Mouse (Mus musculus) heart, postnatal 4 days (tissue): ENCODE results near the gene Birc6. TPM values are rescaled to one million over a fixed set of nuclear protein-coding genes. Genes with fewer than 3 reads are reported as not detected.

Experiments used
- DNase-seq: peaks from one replicate; pipeline ENCODE4 v3.0.0; 2021
- total RNA-seq, 2 experiments: library from RNA; stranded (reverse); gene quantifications; 2 replicates each; pipeline ENCODE4 v1.2.3; 2021

Birc6 gene
- total RNA-seq = 100 to 1,000 TPM; 110 to 119 TPM

GRCm38 (mm10) chr17:74527729-74528607, at the start of gene Birc6:
Gene Birc6, plus strand, starts transcription at chr17:74528295.
- DNase-seq = peak; percentile 100

GRCm38 (mm10) chr17:74480361-74481069, 47.6 kb upstream of the Birc6 start:
- DNase-seq = no peak

GRCm38 (mm10) chr17:74489024-74489900, 38.8 kb upstream of the Birc6 start, which contains the start of gene Yipf4:
Gene Yipf4, plus strand, starts transcription at chr17:74489493.
- peak; percentile 97 for DNase-seq

- no peak for DNase-seq
Observed at GRCm38 (mm10) chr17:74489901-74490220, 38.2 kb upstream of the Birc6 start.

- DNase-seq = no peak
Observed at GRCm38 (mm10) chr17:74491565-74491964, 36.5 kb upstream of the Birc6 start.

- DNase-seq = no peak
Observed at GRCm38 (mm10) chr17:74500204-74500603, 27.9 kb upstream of the Birc6 start.

- DNase-seq = no peak
Observed at GRCm38 (mm10) chr17:74501085-74501484, 27.0 kb upstream of the Birc6 start.

- no peak for DNase-seq
Observed at GRCm38 (mm10) chr17:74507934-74508333, 20.2 kb upstream of the Birc6 start.

GRCm38 (mm10) chr17:74508600-74508999, 19.5 kb upstream of the Birc6 start:
- no peak for DNase-seq

GRCm38 (mm10) chr17:74512308-74512707, 15.8 kb upstream of the Birc6 start:
- DNase-seq = no peak

GRCm38 (mm10) chr17:74522797-74523723, 5.0 kb upstream of the Birc6 start:
- DNase-seq = no peak

GRCm38 (mm10) chr17:74526117-74526516, 2.0 kb upstream of the Birc6 start:
- no peak for DNase-seq

- no peak for DNase-seq
Observed at GRCm38 (mm10) chr17:74526806-74527653, 1.1 kb upstream of the Birc6 start.

- peak; percentile 73 for DNase-seq
Observed at GRCm38 (mm10) chr17:74528648-74529532, 795 bp downstream of the Birc6 start.

- DNase-seq = no peak
Observed at GRCm38 (mm10) chr17:74529533-74529824, 1.4 kb downstream of the Birc6 start.

GRCm38 (mm10) chr17:74534971-74535370, 6.9 kb downstream of the Birc6 start:
- no peak for DNase-seq

- no peak for DNase-seq
Observed at GRCm38 (mm10) chr17:74537526-74537925, 9.4 kb downstream of the Birc6 start.

- DNase-seq = no peak
Observed at GRCm38 (mm10) chr17:74543615-74544014, 15.5 kb downstream of the Birc6 start.

GRCm38 (mm10) chr17:74554118-74554517, 26.0 kb downstream of the Birc6 start:
- no peak for DNase-seq

GRCm38 (mm10) chr17:74559891-74560290, 31.8 kb downstream of the Birc6 start:
- DNase-seq = no peak
